Mouse (Mus musculus): ENCODE measurements around the gene Olfr1131.
"Not testable (repeated sequence)": the region's sequence is repeated elsewhere in the genome, so short reads cannot be mapped to it uniquely, and the experiment has no call there.

Olfr1131 gene

GRCm38 (mm10) chr2:87626804-87627203 lies at the start of gene Olfr1131:
Gene Olfr1131 (plus strand): TSS chr2:87627104.
- no peak for DNase-seq

DNA sequence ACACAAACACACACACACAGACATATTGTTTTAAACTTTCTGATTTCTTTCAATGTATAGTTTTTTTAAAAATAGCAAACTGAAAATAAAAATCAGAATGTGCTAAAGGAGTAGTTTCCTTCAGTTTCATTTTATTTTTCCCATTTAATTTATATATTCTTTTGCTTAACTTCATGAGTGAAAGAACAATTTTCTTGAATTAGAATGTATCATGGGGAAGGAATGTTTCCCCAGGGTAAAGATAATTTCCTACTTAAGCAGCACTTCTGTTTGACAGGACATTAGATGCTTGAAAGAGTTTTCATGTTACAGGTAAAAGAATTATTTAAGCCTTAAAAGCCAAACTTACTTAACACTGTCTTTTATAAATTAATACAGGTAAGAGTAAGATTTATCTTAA lies 21.0 kb upstream of the Olfr1131 start, which contains the start of gene Olfr1130:
Gene Olfr1130, plus strand, starts transcription at position 301 of the 400 bp plus-strand sequence.
- DNase-seq: not testable (repeated sequence)

- no peak for DNase-seq
Measured at GRCm38 (mm10) chr2:87637435-87637834, 10.5 kb downstream of the Olfr1131 start, which contains the start of gene Olfr1132. Gene Olfr1132 (minus strand): TSS chr2:87637535.

- DNase-seq: no peak
Measured at GRCm38 (mm10) chr2:87642441-87642840, 15.5 kb downstream of the Olfr1131 start.

DNA sequence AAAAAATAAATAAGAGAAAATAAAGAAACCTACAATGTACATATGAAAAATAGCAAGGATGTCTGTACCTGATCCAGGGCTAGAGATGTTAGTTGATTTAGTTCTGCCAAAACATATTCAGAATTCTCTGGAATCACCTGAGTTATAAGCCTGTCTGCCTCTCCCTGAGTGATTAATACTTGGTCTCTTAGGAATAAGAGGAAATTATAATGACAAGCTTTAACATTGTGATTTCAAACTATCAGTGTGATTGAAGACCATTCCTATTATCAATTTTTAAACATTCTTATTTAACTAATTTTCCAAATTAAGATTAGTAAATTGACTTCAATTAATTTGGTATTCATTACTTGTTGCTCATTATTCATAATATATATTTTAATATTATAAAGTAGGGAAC lies 20.4 kb downstream of the Olfr1131 start, which contains the start of gene Olfr1133:
Gene Olfr1133, minus strand, starts transcription at position 101 of the 400 bp plus-strand sequence.
- no peak for DNase-seq

DNA sequence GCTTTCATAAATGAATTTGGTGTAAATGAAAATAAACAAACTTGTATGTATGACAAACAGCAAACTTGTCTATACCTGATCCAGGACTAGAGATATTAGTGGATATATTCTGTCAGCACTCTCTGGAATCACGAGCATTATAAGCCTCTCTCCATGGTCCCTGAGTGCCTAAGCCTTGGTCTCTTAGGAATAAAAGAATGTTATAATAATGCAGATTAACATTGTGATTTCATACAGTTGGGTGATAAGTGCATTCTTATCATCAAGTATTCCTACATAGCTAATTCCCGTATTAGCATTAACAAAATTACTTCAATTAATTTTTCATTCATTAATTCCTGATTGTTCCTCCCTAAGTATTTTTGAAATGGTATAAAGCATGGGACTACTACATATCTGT lies 31.5 kb downstream of the Olfr1131 start, which contains the start of gene Olfr1134:
Gene Olfr1134, minus strand, starts transcription at position 101 of the 400 bp plus-strand sequence.
- DNase-seq: no peak

GRCm38 (mm10) chr2:87673564-87673963 lies 46.7 kb downstream of the Olfr1131 start, which contains the start of gene Olfr1135:
Gene Olfr1135 (minus strand): TSS chr2:87673664.
- no peak for DNase-seq
